Mouse (Mus musculus): ENCODE data around the gene Zfp207.
"Not testable (repeated sequence)": the region's sequence is repeated elsewhere in the genome, so short reads cannot be mapped to it uniquely, and the experiment has no call there.

The Zfp207 gene

GRCm38 (mm10) chr11:80383019-80383625 lies at the start of gene Zfp207:
Gene Zfp207, plus strand, starts transcription at chr11:80383279.
- DNase-seq = peak; percentile 98

GRCm38 (mm10) chr11:80335609-80336350 lies 47.3 kb upstream of the Zfp207 start:
- no peak for DNase-seq

- DNase-seq = no peak
Observed at GRCm38 (mm10) chr11:80336351-80336730, 46.7 kb upstream of the Zfp207 start.

- DNase-seq = no peak
Observed at GRCm38 (mm10) chr11:80342482-80342881, 40.6 kb upstream of the Zfp207 start.

GRCm38 (mm10) chr11:80351832-80352430 lies 31.1 kb upstream of the Zfp207 start:
- peak; percentile 80 for DNase-seq

GRCm38 (mm10) chr11:80354832-80355231 lies 28.2 kb upstream of the Zfp207 start:
- peak; percentile 9 for DNase-seq

- no peak for DNase-seq
Observed at GRCm38 (mm10) chr11:80368949-80369348, 14.1 kb upstream of the Zfp207 start.

GRCm38 (mm10) chr11:80376651-80377050 lies 6.4 kb upstream of the Zfp207 start:
- DNase-seq = no peak

GRCm38 (mm10) chr11:80377712-80378451 lies 5.2 kb upstream of the Zfp207 start, which contains the start of gene 5730455P16Rik:
Gene 5730455P16Rik, minus strand, starts transcription at chr11:80378034.
- peak; percentile 87 for DNase-seq

- not testable (repeated sequence) for DNase-seq
Observed at GRCm38 (mm10) chr11:80378452-80379068, 4.5 kb upstream of the Zfp207 start.

GRCm38 (mm10) chr11:80379184-80379583 lies 3.9 kb upstream of the Zfp207 start:
- not testable (repeated sequence) for DNase-seq

- DNase-seq = peak; percentile 26
Observed at GRCm38 (mm10) chr11:80382626-80383018, 457 bp upstream of the Zfp207 start.

- peak; percentile 84 for DNase-seq
Observed at GRCm38 (mm10) chr11:80383626-80384046, 557 bp downstream of the Zfp207 start.

GRCm38 (mm10) chr11:80384461-80384860 lies 1.4 kb downstream of the Zfp207 start:
- peak; percentile 15 for DNase-seq

GRCm38 (mm10) chr11:80385055-80385454 lies 2.0 kb downstream of the Zfp207 start:
- peak; percentile 10 for DNase-seq

GRCm38 (mm10) chr11:80386790-80387189 lies 3.7 kb downstream of the Zfp207 start:
- DNase-seq = peak; percentile 38

GRCm38 (mm10) chr11:80389885-80390284 lies 6.8 kb downstream of the Zfp207 start:
- no peak for DNase-seq

GRCm38 (mm10) chr11:80391407-80392120 lies 8.5 kb downstream of the Zfp207 start:
- DNase-seq = no peak

- DNase-seq = no peak
Observed at GRCm38 (mm10) chr11:80395930-80396329, 12.9 kb downstream of the Zfp207 start.

- no peak for DNase-seq
Observed at GRCm38 (mm10) chr11:80396617-80397016, 13.5 kb downstream of the Zfp207 start.

- not testable (repeated sequence) for DNase-seq
Observed at GRCm38 (mm10) chr11:80407878-80408277, 24.8 kb downstream of the Zfp207 start.

GRCm38 (mm10) chr11:80410377-80410776 lies 27.3 kb downstream of the Zfp207 start:
- DNase-seq = no peak

Measured in liver (tissue).